Mouse (Mus musculus) hindbrain, embryonic 15.5 days (tissue): Measurements from ENCODE around the gene Micu1. TPM values are rescaled to one million over a fixed set of nuclear protein-coding genes. Genes with fewer than 3 reads are reported as not detected.

ENCODE experiments used
- ATAC-seq: fragments of 200-750 bp; cut with Nextera tagmentation; 2 replicates; pipeline ENCODE4 v1.8.0; 2017; ENCODE audit warnings: low read depth, moderate number of reproducible peaks, moderate TSS enrichment; ENCODE audit not compliant: low FRiP score
- H3K27ac ChIP-seq: fragments of 300-500 bp; sonication (generic); replicated peaks from 2 replicates; pipeline ENCODE4 v1.5.1; 2015; ENCODE audit warnings: mild to moderate bottlenecking, inconsistent platforms
- H3K27me3 ChIP-seq: fragments of 300-500 bp; sonication (generic); 2 replicates; pipeline ENCODE4 v1.6.1; 2015; ENCODE audit warnings: control low read depth, inconsistent platforms
- H3K36me3 ChIP-seq: fragments of 300-500 bp; sonication (generic); 2 replicates; pipeline ENCODE4 v1.6.1; 2015; ENCODE audit warnings: control low read depth, inconsistent platforms
- H3K4me1 ChIP-seq: fragments of 300-500 bp; sonication (generic); replicated peaks from 2 replicates; pipeline ENCODE4 v1.6.1; 2015; ENCODE audit warnings: control low read depth, inconsistent platforms
- H3K4me2 ChIP-seq: fragments of 300-500 bp; sonication (generic); 2 replicates; pipeline ENCODE4 v1.6.1; 2015; ENCODE audit warnings: moderate library complexity, mild to moderate bottlenecking, inconsistent platforms
- H3K4me3 ChIP-seq: fragments of 300-500 bp; sonication (generic); 2 replicates; pipeline ENCODE4 v1.5.1; 2015; ENCODE audit warnings: mild to moderate bottlenecking, inconsistent platforms
- H3K9ac ChIP-seq: fragments of 300-500 bp; sonication (generic); 2 replicates; pipeline ENCODE4 v1.6.1; 2015; ENCODE audit warnings: inconsistent platforms
- H3K9me3 ChIP-seq: fragments of 300-500 bp; sonication (generic); 2 replicates; pipeline ENCODE4 v1.6.1; 2016; ENCODE audit warnings: control low read depth, inconsistent platforms
- WGBS: fragments of 180-500 bp; shearing (Covaris S2); methylation state at CpG from one replicate; pipeline ENCODE4 v1.1.7; 2015; 5-methylcytosine and 5-hydroxymethylcytosine counted together
- polyA plus RNA-seq: library from polyadenylated mRNA; unstranded; fragments of >200 nt; fragmentation: Nextera tagmentation; extraction: Ambion mirVana; gene quantifications from 2 replicates; pipeline ENCODE4 v1.2.1, GENCODE M21; 2015

Micu1 gene
- polyA plus RNA-seq, 1 experiment from 2014 or later, result 79.7 TPM

DNA sequence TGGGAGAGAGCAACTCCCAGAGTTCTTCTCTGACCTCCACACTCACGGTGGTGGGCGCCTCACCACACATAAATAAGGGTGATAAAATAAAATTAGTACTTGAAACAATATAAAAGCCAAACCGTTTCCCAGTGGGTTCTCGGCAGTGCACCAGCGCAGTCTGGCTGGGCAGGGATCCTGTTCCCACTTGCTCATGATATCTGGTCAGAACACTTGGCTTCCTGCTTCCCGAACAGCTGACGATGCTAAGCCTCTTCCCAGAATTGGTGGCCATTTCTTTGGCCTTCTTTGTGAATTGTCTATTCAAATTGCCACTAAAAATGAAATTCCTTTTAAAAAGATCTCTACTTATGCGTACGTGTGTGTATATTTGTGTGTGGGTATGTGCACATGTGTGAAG, 27.0 kb downstream of the Micu1 start:
- Histone ChIP-seq H3K4me3 (no peak overlapping the region), H3K27ac (no peak overlapping the region), H3K9me3 (no peaks in the 10 kb centered on the region), H3K36me3 (peaks cover 15% of the 10 kb centered on the region), H3K4me2 (no peak overlapping the region), H3K4me1 (no peaks in the 10 kb centered on the region), H3K9ac (no peak overlapping the region), H3K27me3 (no peaks in the 10 kb centered on the region)
- no peak for ATAC-seq
- 94% methylated on average over 9 of the region's 9 CpGs for WGBS

DNA sequence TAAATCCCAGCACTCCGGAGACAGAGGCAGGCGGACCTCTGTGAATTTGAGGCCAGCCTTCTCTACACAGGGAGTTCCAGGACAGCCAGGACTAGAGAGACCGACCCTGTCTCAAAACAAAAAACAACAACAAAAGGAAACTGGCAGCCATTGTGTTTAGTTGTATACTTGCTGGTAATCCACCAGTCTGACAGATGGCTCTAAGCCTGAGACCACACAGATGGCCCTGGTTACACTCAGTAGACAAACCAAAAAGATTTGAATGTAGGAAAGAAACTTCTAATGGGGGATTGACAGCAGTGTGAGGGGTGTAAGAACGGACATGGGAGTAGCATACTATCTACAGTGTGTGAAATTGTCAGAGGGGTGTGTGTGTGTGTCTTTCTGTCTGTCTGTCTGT, 27.6 kb downstream of the Micu1 start:
- ATAC-seq, result no peak
- Histone ChIP-seq H3K4me3 (no peak overlapping the region), H3K4me2 (no peak overlapping the region), H3K4me1 (no peaks in the 10 kb centered on the region), H3K9ac (no peak overlapping the region), H3K9me3 (no peaks in the 10 kb centered on the region), H3K27me3 (no peaks in the 10 kb centered on the region), H3K27ac (no peak overlapping the region), H3K36me3 (peaks cover 15% of the 10 kb centered on the region)
- 34% methylated on average over 4 of the region's 4 CpGs for WGBS

DNA sequence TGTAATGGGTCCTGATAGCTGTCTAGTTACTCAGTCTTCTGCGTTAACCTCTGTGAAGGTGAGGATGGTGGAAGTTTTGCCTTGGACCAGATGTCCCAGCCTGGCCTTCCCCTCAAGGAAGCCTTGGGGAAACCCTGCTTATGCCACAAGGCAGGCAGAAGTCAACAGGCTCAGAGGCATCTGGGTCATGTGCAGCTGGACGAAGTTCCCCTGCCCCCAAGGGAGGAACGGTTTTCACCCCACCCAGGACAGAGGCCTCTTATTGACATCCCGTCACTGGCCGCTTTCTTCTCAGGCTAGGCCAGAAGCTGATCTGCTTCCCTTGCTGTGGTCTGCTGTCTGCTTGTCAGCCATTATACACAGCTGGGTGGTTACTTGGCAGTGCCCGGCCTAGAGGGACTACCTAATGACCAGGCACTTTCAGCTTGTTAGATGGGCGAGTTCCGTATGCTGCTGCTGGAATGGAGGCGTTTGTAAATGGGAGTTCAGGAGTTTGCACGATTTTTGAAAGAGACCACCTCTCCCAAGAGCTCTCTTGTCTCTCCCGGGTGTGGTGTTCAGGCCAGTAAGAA, 33.8 kb downstream of the Micu1 start:
- Histone ChIP-seq H3K27ac (no peak overlapping the region), H3K4me3 (no peak overlapping the region), H3K4me1 (no peaks in the 10 kb centered on the region), H3K36me3 (peaks cover 19% of the 10 kb centered on the region), H3K4me2 (no peak overlapping the region), H3K27me3 (no peaks in the 10 kb centered on the region), H3K9me3 (no peaks in the 10 kb centered on the region), H3K9ac (no peak overlapping the region)
- no peak for ATAC-seq
- 66% methylated on average over 11 of the region's 11 CpGs for WGBS

DNA sequence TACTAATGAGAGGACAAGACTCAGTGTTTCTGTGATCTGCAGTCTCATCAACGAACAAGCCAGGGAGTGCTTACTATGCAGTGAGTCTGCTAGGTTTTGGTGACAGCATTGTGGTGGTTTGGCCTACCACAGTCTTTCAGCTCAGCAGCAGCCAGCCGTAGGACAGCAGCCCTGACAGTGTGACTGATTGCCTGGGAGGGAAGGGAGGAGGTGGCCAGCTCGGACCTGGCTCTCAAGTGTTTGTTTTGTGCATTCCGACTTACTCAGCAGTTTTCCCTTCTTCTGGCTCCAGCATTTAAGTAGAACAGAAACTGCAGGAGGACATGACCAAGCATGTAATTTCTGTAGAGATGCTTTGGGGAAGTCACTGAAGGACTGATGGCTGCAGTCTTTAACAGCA, 39.2 kb downstream of the Micu1 start:
- no peaks in the 10 kb centered on the region for H3K9me3 ChIP-seq
- no peak for ATAC-seq
- no peak overlapping the region for H3K4me2 ChIP-seq
- no peak overlapping the region for H3K4me3 ChIP-seq
- H3K4me1 ChIP-seq, result no peaks in the 10 kb centered on the region
- no peak overlapping the region for H3K9ac ChIP-seq
- no peak overlapping the region for H3K27ac ChIP-seq
- no peaks in the 10 kb centered on the region for H3K27me3 ChIP-seq
- WGBS, result 32% methylated on average over 4 of the region's 4 CpGs
- H3K36me3 ChIP-seq, result peaks cover 4% of the 10 kb centered on the region; the same call in 1 of the 2 replicates

DNA sequence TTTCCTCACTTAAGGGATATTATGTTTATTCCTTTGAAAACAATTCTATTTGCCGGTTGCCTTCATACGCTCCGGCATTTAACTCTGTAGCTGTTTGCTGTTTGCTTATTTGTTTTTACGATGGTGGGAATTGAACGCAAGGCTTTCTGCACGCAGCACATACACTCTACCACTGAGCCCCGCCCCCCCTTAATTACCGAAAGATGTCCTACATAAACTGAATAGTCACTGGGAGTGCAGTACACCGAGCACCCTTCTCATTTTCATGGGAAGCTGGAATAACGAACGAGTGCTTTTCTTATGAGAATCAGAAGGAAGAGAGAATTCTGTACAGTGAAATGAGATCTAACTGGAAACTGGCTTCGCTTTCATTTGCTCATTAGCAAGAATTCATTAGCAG, 41.1 kb downstream of the Micu1 start:
- 0 out of 2 replicates have a peak, but pooled peaks have one; percentile 56 for ATAC-seq
- Histone ChIP-seq H3K4me2 (no peak overlapping the region), H3K9me3 (no peaks in the 10 kb centered on the region), H3K9ac (no peak overlapping the region), H3K4me1 (no peaks in the 10 kb centered on the region), H3K36me3 (peaks cover 4% of the 10 kb centered on the region; the same call in 1 of the 2 replicates), H3K27ac (0 out of 2 replicates have a peak overlapping the region, but pooled peaks have one; percentile 38), H3K27me3 (no peaks in the 10 kb centered on the region), H3K4me3 (no peak overlapping the region)
- WGBS, result 73% methylated on average over 12 of the region's 12 CpGs

DNA sequence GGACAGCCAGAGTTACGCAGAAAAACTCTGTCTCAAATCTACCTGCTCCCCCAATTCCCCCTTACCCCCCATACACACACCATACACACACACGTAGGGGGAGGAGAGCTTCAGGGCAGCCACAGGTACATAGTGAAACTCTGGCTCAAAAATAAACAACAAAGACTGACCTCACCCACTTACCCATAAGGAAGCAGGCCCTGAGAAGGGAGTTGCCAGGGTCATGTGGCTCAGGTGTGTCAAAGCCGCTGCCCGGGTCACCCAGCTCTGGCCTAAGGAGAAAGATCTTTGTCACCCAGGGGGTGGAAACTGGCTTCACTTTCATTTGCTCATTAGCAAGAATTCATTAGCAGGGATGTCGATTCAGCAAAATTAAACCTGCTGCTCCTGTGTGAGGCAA, 41.7 kb downstream of the Micu1 start:
- no peaks in the 10 kb centered on the region for H3K27me3 ChIP-seq
- H3K4me1 ChIP-seq, result no peaks in the 10 kb centered on the region
- no peak overlapping the region for H3K4me2 ChIP-seq
- H3K4me3 ChIP-seq, result no peak overlapping the region
- H3K27ac ChIP-seq, result 0 out of 2 replicates have a peak overlapping the region, but pooled peaks have one; percentile 56
- H3K9me3 ChIP-seq, result no peaks in the 10 kb centered on the region
- no peak for ATAC-seq
- peaks cover 4% of the 10 kb centered on the region; the same call in 1 of the 2 replicates for H3K36me3 ChIP-seq
- 86% methylated on average over 5 of the region's 5 CpGs for WGBS
- no peak overlapping the region for H3K9ac ChIP-seq

DNA sequence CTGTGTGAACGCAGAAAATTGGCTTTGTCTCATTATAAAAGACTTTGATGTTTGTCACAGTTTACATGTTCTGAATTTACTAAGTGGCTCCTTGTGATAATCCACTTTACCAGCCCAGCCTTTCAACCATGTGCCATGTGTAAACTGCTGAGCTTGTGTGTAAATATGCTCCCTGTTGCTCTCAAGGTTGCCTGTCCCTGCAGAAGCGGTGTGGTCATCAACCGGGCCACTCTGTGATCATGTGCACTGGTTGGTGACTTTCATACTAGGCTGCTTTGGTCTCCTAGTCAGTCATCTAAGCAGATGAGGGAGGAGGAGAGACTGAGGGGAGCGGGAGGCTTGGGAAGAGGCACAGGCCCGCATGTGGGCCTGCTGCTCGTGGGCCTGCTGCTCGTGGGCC, 45.1 kb downstream of the Micu1 start:
- no peaks in the 10 kb centered on the region for H3K27me3 ChIP-seq
- no peaks in the 10 kb centered on the region for H3K36me3 ChIP-seq
- H3K4me1 ChIP-seq, result no peaks in the 10 kb centered on the region
- no peak overlapping the region for H3K4me2 ChIP-seq
- no peak overlapping the region for H3K9ac ChIP-seq
- H3K4me3 ChIP-seq, result no peak overlapping the region
- no peaks in the 10 kb centered on the region for H3K9me3 ChIP-seq
- 87% methylated on average over 7 of the region's 7 CpGs for WGBS
- no peak for ATAC-seq
- no peak overlapping the region for H3K27ac ChIP-seq

DNA sequence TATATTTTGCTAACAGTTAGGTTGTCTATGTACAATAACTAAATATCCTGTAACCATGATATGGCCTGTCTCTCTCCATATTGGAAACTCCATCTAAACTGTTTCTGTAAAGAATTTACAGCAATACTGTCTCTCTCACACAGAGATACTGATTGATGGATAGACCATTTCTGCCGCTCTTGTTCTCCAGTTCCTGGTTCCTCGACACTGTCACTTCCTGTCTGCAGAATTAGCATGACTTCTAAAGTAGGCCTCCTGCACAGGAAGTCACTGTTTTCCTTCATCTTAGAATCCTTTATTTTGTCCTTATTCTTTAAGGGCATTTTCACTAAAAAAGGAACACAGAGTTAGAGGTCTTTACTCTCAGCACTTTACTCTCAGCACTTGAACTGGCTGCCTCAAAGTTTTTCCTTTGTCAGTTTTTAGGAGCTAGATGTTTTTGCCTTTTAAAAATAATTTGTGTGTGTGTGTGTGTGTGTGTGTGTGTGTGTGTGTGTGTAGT, 46.5 kb downstream of the Micu1 start:
- H3K36me3 ChIP-seq, result no peaks in the 10 kb centered on the region
- no peak overlapping the region for H3K27ac ChIP-seq
- 76% methylated on average over 2 of the region's 2 CpGs for WGBS
- no peak overlapping the region for H3K9ac ChIP-seq
- H3K4me1 ChIP-seq, result no peaks in the 10 kb centered on the region
- no peak overlapping the region for H3K4me3 ChIP-seq
- H3K4me2 ChIP-seq, result no peak overlapping the region
- H3K9me3 ChIP-seq, result no peaks in the 10 kb centered on the region
- H3K27me3 ChIP-seq, result no peaks in the 10 kb centered on the region
- no peak for ATAC-seq

DNA sequence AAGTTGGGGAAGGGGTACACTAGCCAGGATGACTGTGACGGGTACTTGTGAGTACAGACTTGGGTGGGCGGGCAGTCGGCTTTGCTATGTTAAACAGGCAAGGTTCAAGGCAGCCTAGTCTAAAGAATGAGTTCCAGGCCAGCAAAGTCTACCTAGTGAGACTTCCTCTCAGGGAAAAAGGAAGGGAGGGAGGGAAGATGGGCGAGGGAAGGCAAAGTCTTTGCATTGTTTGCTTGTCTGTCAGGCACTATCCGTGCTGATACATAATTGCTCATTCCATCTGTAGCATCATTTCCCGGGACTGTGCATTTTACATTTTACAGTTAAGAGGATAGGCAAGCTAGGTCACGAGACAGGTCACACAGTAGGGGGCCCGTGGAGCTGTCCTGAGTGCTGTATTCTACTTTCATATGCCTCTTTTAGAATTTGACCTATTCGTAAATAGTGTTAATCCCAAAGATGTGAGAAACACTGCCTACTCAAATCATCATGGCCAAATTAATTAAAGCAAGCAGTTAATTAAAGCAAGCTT, 51.3 kb downstream of the Micu1 start:
- H3K36me3 ChIP-seq, result no peaks in the 10 kb centered on the region
- no peaks in the 10 kb centered on the region for H3K9me3 ChIP-seq
- H3K4me3 ChIP-seq, result no peak overlapping the region
- no peak for ATAC-seq
- WGBS, result 60% methylated on average over 9 of the region's 9 CpGs
- no peak overlapping the region for H3K9ac ChIP-seq
- no peak overlapping the region for H3K27ac ChIP-seq
- H3K4me2 ChIP-seq, result no peak overlapping the region
- H3K4me1 ChIP-seq, result peaks cover 3% of the 10 kb centered on the region; the same call in 1 of the 2 replicates
- no peaks in the 10 kb centered on the region for H3K27me3 ChIP-seq

DNA sequence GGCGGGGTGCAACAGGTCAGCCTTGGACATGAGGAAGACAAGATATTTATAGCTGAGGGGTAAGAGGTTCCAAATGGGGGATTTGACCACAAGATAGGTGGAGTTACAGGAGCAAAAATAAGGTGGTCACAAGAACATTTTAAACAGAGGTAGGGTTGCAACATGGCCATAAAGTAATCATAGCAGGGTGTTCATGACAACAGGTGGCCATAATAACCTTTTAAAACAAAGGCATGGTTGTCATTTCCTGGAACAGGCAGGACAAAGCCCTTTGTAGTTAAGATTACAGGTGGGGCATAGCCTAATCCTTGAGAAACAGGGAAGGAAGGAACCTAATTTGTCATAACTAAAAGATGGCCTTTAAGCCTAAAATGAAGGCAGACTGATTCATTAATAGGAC, 51.8 kb downstream of the Micu1 start:
- H3K4me3 ChIP-seq, result no peak overlapping the region
- H3K4me1 ChIP-seq, result peaks cover 3% of the 10 kb centered on the region; the same call in 1 of the 2 replicates
- H3K9ac ChIP-seq, result no peak overlapping the region
- ATAC-seq, result no peak
- H3K9me3 ChIP-seq, result no peaks in the 10 kb centered on the region
- WGBS, result 91% methylated on average over 1 of the region's 1 CpGs
- no peak overlapping the region for H3K4me2 ChIP-seq
- no peaks in the 10 kb centered on the region for H3K27me3 ChIP-seq
- no peaks in the 10 kb centered on the region for H3K36me3 ChIP-seq
- H3K27ac ChIP-seq, result no peak overlapping the region

DNA sequence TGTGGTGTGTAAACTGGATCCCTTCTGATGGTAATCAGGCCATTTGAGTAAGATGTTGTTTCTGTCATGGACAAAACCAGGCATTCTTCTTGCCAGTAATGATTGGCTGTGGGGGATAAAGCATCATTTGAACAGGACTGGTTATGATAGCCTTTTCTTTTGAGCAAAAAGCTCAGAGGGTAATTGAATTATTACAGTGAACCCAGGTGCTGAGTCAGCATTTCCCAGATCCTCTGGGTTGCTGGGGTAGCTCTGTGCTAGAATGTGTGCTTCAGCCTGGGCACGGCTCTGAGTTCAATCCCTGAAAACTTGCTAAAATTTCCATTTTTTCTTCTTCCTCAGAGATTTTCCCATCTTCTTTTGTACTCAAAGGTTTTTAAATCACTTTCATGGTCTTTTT, 52.6 kb downstream of the Micu1 start:
- Histone ChIP-seq H3K27me3 (no peaks in the 10 kb centered on the region), H3K4me2 (no peak overlapping the region), H3K9me3 (no peaks in the 10 kb centered on the region), H3K9ac (no peak overlapping the region), H3K4me1 (peaks cover 3% of the 10 kb centered on the region; the same call in 1 of the 2 replicates), H3K36me3 (no peaks in the 10 kb centered on the region), H3K4me3 (no peak overlapping the region), H3K27ac (no peak overlapping the region)
- ATAC-seq, result no peak
- WGBS, result 80% methylated on average over 1 of the region's 1 CpGs

DNA sequence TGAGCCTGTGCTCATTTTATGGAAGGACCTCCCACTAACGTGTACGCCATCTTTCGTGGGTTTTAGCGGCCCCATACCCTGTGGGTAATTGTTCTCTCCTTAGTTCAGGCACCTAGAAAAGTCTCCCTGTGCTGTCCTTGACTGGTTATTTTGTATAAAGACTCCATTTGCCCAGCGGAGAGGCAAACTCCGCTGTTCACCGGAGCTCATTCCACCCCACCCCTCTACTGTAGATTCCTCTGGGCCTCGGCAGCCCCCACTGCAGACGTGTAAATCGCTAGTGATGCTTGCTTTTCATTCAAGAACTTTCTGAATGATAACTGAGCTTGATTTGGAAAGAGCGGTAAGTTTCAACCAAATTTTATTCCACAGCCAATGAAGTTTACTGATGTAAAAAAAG, 53.4 kb downstream of the Micu1 start:
- H3K27ac ChIP-seq, result no peak overlapping the region
- H3K4me3 ChIP-seq, result no peak overlapping the region
- no peak for ATAC-seq
- peaks cover 3% of the 10 kb centered on the region; the same call in 1 of the 2 replicates for H3K4me1 ChIP-seq
- no peaks in the 10 kb centered on the region for H3K36me3 ChIP-seq
- WGBS, result 72% methylated on average over 11 of the region's 11 CpGs
- no peaks in the 10 kb centered on the region for H3K9me3 ChIP-seq
- no peak overlapping the region for H3K9ac ChIP-seq
- no peaks in the 10 kb centered on the region for H3K27me3 ChIP-seq
- no peak overlapping the region for H3K4me2 ChIP-seq
